Mouse (Mus musculus) CD4-positive, CD25-positive, alpha-beta regulatory T cell, adult 2 months (primary cell): ENCODE measurements at regions not wholly inside any gene's neighbourhood (a gene's known extent, or its start where the extent isn't known, plus 50 kb on each side); places are given as distances from the start of the nearest gene placed in this dataset.

Experiments
- DNase-seq: peaks from one replicate; pipeline ENCODE4 v3.0.0-alpha.2; 2012; ENCODE audit warnings: low read depth, low spot score

DNA sequence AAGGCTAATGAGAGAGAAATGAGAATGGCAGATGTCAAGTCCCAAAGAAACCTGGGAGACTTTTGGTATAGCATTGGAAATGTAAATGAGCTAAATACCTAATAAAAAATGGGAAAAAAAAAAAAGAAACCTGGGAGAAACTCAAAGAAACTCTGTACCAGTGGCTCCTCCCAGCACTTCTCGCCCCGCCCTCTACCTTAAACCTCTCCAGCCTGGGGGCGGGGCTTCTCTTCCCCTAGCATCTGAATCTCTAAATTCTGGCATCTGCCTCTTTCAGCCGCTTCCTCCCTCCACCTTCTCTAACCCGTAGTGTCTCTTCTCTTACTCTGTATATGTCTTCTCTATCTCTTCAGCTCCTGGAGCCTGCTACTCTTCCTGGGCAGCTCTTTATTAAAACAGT, 53.2 kb downstream of the Gpr6 start:
- DNase-seq, result no peak

- no peak for DNase-seq
These were observed 55.5 kb downstream of the Gpr6 start for GRCm38 (mm10) chr10:41016547-41016946.

GRCm38 (mm10) chr10:41015654-41016053, 56.4 kb downstream of the Gpr6 start:
- DNase-seq, result peak; percentile 37

- DNase-seq, result no peak
These were observed 61.5 kb downstream of the Gpr6 start for GRCm38 (mm10) chr10:41010585-41010984.

DNA sequence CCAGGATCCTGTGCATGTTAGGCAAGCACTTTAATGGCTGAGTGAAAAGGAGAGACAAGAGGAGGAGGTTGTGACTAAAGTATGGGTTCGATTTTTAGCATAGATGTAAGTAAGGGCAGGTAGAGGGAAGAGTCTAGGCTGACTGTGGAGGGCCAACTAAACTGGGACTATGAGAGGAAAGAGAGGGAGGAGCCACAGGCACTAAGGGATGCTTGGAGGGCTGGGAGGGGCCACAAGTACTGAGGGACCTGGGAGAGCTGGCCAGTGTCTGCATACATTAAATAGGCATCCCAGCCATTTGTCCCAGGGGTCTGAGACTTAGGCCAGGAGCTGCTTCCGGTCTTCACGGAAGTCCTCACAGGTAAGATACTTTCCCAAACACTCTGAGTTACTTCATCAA, 64.2 kb downstream of the Gpr6 start:
- no peak for DNase-seq

GRCm38 (mm10) chr10:41006634-41007033, 65.5 kb downstream of the Gpr6 start:
- no peak for DNase-seq

DNA sequence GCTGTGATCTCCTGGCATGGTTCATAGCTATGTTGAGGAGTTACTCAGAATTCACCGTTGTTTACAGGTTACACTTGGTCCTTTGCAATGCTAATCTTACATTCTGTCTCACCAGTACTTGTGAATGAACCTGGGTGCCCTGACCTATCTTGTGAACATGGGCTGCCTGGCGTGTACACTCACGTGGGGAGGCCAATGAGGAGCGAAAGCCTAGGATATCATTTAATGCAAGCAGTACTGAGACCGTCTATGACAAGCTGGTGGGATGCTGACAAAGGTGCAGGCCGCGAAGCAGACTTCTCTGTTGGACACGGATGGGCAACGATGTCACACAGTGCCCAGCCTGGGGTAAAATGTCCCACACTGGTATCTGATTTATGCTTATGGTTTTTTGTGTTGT, 66.3 kb downstream of the Gpr6 start:
- DNase-seq, result no peak

GRCm38 (mm10) chr10:41004753-41005152, 67.3 kb downstream of the Gpr6 start:
- DNase-seq, result no peak

DNA sequence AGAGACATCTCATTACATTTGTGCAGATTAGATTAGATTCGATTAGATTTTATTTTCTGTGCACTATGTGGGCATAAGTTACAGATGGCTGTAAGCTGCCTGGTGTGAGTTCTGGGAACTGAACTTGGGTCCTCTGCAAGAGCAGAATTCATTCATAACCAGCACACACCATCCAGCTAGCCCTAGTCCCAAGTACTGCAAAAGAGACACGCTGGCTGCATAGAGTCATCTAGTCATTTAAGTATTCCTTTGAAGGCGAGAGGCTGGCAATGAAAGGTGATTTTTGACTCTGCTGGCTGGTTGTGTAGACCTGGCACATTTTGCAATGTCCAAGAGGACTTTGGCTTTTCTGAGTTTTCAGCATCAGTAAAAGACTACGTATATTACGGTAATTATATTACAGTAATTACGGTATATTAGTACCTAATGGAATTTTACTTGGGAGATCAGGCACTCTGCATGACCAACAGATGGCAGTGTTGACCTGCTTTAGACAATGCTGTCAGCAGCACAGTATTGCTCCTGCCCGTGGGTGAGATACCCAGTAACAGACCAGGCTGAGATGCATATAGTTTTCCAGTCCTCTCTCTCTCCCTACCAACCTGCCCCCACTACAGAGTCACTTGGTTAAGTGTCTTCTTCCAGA, 67.9 kb downstream of the Gpr6 start:
- DNase-seq, result peak; percentile 76

- DNase-seq, result no peak
These were observed 68.9 kb downstream of the Gpr6 start for GRCm38 (mm10) chr10:41003197-41003596.

GRCm38 (mm10) chr10:41000965-41001364, 71.1 kb downstream of the Gpr6 start:
- DNase-seq, result no peak

GRCm38 (mm10) chr10:40999486-40999885, 72.6 kb downstream of the Gpr6 start:
- no peak for DNase-seq

DNA sequence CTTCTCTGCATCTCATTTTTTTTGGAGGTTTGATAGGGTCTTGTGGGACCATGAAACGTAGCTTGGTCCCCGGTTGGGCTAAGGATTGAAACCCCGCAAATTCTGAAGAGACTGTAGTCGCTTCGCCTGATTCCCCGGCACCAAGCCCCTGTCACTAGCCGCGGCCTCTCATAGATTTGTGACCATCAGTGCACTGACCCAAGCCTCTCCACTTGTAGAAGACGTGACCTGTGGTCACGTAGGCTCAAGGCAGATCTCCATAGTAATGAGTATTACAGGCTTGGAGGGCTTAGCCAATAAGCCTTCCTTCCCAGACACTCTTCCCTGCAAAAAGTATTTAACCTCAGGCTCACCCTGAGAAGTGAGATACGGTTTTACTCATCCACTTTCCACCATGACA, 73.3 kb downstream of the Gpr6 start:
- no peak for DNase-seq

DNA sequence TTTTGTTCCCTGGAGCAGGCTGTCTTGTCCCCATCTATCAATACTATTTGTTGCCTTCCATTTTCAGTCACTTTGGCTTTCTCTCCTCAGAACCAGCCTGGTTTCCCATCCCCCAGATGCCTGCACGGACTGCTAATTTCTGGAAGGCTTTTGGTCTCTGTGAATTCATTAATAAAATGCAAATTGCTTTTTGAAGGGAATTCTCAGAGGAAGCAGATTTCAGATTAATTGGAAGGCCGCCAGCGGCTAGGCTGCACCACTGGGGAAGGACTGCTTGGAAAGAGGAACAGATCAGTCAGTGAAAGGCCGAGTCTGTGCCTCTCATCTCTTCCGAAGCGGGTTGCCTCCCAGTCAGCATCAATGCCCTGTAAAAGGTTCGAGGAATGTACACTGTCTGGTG, 73.8 kb downstream of the Gpr6 start:
- no peak for DNase-seq

DNA sequence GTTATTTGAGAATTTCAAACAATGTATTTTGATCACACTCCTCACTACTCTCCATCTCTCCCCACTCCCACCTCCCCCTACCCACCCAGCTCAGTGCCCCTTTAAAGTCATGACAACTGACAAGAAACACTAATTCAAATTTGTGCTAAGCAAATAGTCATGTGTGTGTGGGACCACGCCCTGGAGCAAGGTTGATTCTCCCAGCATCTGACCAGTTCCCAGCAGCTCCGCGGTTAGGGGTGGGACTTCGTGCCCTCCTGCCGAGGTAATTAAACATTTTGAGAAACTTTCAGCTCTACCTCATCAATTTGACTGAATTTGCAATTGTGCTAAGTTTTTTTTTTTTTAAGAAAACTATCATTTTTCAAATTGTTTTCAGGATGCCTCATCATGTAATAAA, 74.5 kb downstream of the Gpr6 start:
- no peak for DNase-seq
